ENCODE assay signal across 17 mouse cellular contexts in the genomic region with DNA sequence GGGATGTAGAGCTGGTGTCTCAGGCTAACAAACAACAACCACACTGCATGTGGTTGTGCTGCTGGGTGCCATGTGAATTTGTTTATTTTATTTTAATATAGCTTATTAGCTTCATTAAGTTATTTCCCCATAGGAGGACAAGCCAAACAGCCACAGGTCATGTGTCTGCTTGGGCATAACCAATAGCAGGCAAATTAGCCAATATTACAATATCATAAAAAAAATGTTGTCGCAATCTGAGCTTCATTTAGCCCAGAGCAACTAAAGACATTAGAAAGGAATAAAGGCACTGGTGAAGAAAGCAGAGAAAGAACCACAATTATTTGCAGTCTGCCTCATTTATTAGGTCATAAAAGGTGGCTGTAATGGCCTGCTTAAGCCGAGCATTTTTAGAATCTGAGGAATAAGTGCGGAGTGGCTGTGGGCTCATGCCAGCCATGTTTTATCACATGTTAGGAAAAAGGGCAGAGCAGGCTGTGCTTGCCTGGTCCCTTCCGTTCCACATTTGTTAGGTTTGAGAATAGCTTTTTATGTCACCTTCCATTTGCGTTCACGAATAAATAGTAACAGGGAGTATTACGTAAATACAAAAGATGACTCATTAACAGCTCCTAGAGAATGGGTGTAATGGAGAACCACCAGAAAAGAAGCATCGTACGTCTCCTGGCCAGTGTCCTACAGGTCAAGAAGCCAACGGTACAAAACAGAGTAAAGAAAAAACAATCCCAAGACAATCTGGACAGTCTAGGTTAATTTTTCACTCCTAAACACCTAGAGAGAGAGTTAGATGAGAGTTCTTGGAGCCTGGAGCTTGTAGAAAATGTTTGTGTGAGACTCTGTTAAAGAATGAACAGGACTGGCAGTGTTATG.
DNase-seq lines count a peak whose midpoint lies in the region; ATAC-seq and TF ChIP-seq lines count a peak whose summit lies in the region.
"Had no signal": no experiment of that assay in that cellular context is flagged by ENCODE, and none has a peak within 500 bp of the region (broad histone marks: within the 10 kb centered on the region; RNA-seq: fewer than 3 reads in every experiment).

No protein-coding gene starts in this region.

- H3K36me3 ChIP-seq in embryonic facial prominence, embryonic 13.5 days, result no peaks in the 10 kb centered on the region
- H3K36me3 ChIP-seq in myocyte (ENCODE audit: control insufficient read depth, insufficient read depth), result no peaks in the 10 kb centered on the region
- H3K36me3 ChIP-seq in forebrain, embryonic 12.5 days (replicated peaks), result no peaks in the 10 kb centered on the region
- H3K36me3 ChIP-seq: hindbrain, embryonic 15.5 days had no signal

- no peak overlapping the region for H3K9ac ChIP-seq in embryonic facial prominence, embryonic 13.5 days
- no peak overlapping the region for H3K9ac ChIP-seq in forebrain, embryonic 12.5 days
- H3K9ac ChIP-seq: forebrain, postnatal 0 days; hindbrain, embryonic 15.5 days; lung, embryonic 14.5 days had no signal

- peaks cover 10% of the 10 kb centered on the region; the same call in 1 of the 2 replicates for H3K4me1 ChIP-seq in embryonic facial prominence, embryonic 13.5 days
- H3K4me1 ChIP-seq in forebrain, embryonic 12.5 days, result no peaks in the 10 kb centered on the region
- H3K4me1 ChIP-seq: hindbrain, embryonic 15.5 days had no signal

- H3K4me3 ChIP-seq in embryonic facial prominence, embryonic 13.5 days, result no peak overlapping the region
- H3K4me3 ChIP-seq in myocyte, result no peak overlapping the region
- H3K4me3 ChIP-seq in forebrain, embryonic 12.5 days (replicated peaks), result no peak overlapping the region
- H3K4me3 ChIP-seq: erythroblast, embryonic 14.5 days; hindbrain, embryonic 15.5 days; left cerebral cortex, adult 2 months had no signal

- 85% methylated on average over 10 of the region's 10 CpGs for WGBS in embryonic facial prominence, embryonic 13.5 days
- 86% methylated on average over 10 of the region's 10 CpGs for WGBS in forebrain, embryonic 12.5 days

- H3K4me2 ChIP-seq in embryonic facial prominence, embryonic 13.5 days, result no peak overlapping the region
- H3K4me2 ChIP-seq in myocyte (ENCODE audit: low read depth), result peak overlapping the region; percentile 45
- H3K4me2 ChIP-seq in forebrain, embryonic 12.5 days, result no peak overlapping the region
- H3K4me2 ChIP-seq: hindbrain, embryonic 15.5 days; lung, embryonic 14.5 days had no signal

- peak; percentile 87 for DNase-seq in kidney, adult 9 months
- DNase-seq in kidney, postnatal 10 days, result no peak
- DNase-seq in kidney, postnatal 14 days, result peak; percentile 7
- DNase-seq in lung, postnatal 4 days, result no peak
- DNase-seq: adrenal gland, postnatal 10 days; cerebellum, adult 9-10 months; forebrain, postnatal 0 days; gastrocnemius, postnatal 36 days; lung, embryonic 14.5 days had no signal

- H3K27me3 ChIP-seq in embryonic facial prominence, embryonic 13.5 days, result no peaks in the 10 kb centered on the region
- no peaks in the 10 kb centered on the region for H3K27me3 ChIP-seq in myocyte (ENCODE audit: control insufficient read depth, insufficient read depth, insufficient read length)
- no peaks in the 10 kb centered on the region for H3K27me3 ChIP-seq in forebrain, embryonic 12.5 days
- H3K27me3 ChIP-seq: hindbrain, embryonic 15.5 days had no signal

- TF ChIP-seq POLR2A in myocyte (IDR thresholded peaks at IDR 0.05; ENCODE audit: insufficient read length, low read depth), result no peak

- H3ac ChIP-seq in myocyte (ENCODE audit: control insufficient read depth, insufficient read length), result no peak overlapping the region

- ATAC-seq in embryonic facial prominence, embryonic 13.5 days (ENCODE audit: insufficient number of reproducible peaks, insufficient read depth, low FRiP score, low TSS enrichment, low read depth), result no peak
- ATAC-seq in forebrain, embryonic 12.5 days (ENCODE audit: low FRiP score), result no peak
- ATAC-seq: forebrain, postnatal 0 days; intestine, postnatal 0 days; midbrain, embryonic 16.5 days had no signal

- no peaks in the 10 kb centered on the region for H3K9me3 ChIP-seq in embryonic facial prominence, embryonic 13.5 days
- H3K9me3 ChIP-seq in forebrain, embryonic 12.5 days, result no peaks in the 10 kb centered on the region
- H3K9me3 ChIP-seq: hindbrain, embryonic 15.5 days had no signal

- peak overlapping the region; percentile 60 for H3K27ac ChIP-seq in embryonic facial prominence, embryonic 13.5 days
- H3K27ac ChIP-seq in forebrain, embryonic 12.5 days, result no peak overlapping the region
- H3K27ac ChIP-seq: hindbrain, embryonic 15.5 days; left cerebral cortex, adult 2 months had no signal

- H3K79me2 ChIP-seq in myocyte (ENCODE audit: control insufficient read depth, insufficient read depth), result no peaks in the 10 kb centered on the region

TF ChIP-seq in myocyte, 11 proteins besides CTCF, POLR2A, EP300 and RAD21:
- peak in 1 of 3 experiments; percentile 18 for TF ChIP-seq MYOD1 (IDR thresholded peaks at IDR 0.05; ENCODE audit: control insufficient read depth in 1 of 3, insufficient read length in 2 of 3, low read depth in 2 of 3)
- peak; percentile 27; the same call in 1 of the 2 replicates for TF ChIP-seq CEBPB (IDR thresholded peaks at IDR 0.05; ENCODE audit: insufficient read depth, poor library complexity, severe bottlenecking)
- no peak for TF ChIP-seq MYOG (IDR thresholded peaks at IDR 0.05; ENCODE audit: control insufficient read depth in 1 of 3, insufficient read depth in 1 of 3, insufficient read length in 2 of 3, low read depth in 2 of 3)
- TF ChIP-seq MAX (IDR thresholded peaks at IDR 0.05; ENCODE audit: low read depth), result no peak
- TF ChIP-seq POLR2AphosphoS2 (IDR thresholded peaks at IDR 0.05; ENCODE audit: insufficient read length, low read depth), result no peak
- no peak for TF ChIP-seq E2F4 (IDR thresholded peaks at IDR 0.05; ENCODE audit: insufficient read depth)
- TF ChIP-seq REST (IDR thresholded peaks at IDR 0.05; ENCODE audit: insufficient read depth, insufficient read length), result no peak
- TF ChIP-seq SRF (IDR thresholded peaks at IDR 0.05; ENCODE audit: control insufficient read depth, insufficient read length, low read depth), result no peak

Comparison
In these comparisons a context has a peak if more than half of its experiments do, and no peak if none do; other contexts are left out.
1. DNase-seq: peak in kidney, adult 9 months (single experiment) and kidney, postnatal 14 days (single experiment); none in kidney, postnatal 10 days (single experiment) and lung, postnatal 4 days (0 of 2).